Mouse (Mus musculus) kidney, adult 2 months (tissue): ENCODE measurements at regions not wholly inside any gene's neighbourhood (a gene's known extent, or its start where the extent isn't known, plus 50 kb on each side); places are given as distances from the start of the nearest gene placed in this dataset.

Source experiments
- CTCF ChIP-seq: fragments of 200-500 bp; conservative IDR thresholded peaks from 2 replicates; pipeline ENCODE4 v1.5.1; 2011; ENCODE audit warnings: low read depth, mild to moderate bottlenecking, control low read depth, low read length, moderate library complexity, mixed read lengths; ENCODE audit not compliant: insufficient read depth, insufficient read length
- POLR2A ChIP-seq: fragments of 200-500 bp; IDR thresholded peaks from one replicate; pipeline ENCODE4 v1.6.1; 2011; ENCODE audit warnings: low read depth, low read length, control low read depth

- TF ChIP-seq CTCF (no peak), POLR2A (no peak)
Measured at GRCm38 (mm10) chr12:13053746-13054145, 112.0 kb upstream of the Mycn start.
